Mouse (Mus musculus) testis, postnatal 10 days (tissue): ENCODE results near the gene Pigx.
"Not testable (repeated sequence)": the region's sequence is repeated elsewhere in the genome, so short reads cannot be mapped to it uniquely, and the experiment has no call there.

Source experiments
- DNase-seq: peaks from one replicate; pipeline ENCODE4 v3.0.0; 2021; ENCODE audit warnings: low spot score

The Pigx gene

DNA sequence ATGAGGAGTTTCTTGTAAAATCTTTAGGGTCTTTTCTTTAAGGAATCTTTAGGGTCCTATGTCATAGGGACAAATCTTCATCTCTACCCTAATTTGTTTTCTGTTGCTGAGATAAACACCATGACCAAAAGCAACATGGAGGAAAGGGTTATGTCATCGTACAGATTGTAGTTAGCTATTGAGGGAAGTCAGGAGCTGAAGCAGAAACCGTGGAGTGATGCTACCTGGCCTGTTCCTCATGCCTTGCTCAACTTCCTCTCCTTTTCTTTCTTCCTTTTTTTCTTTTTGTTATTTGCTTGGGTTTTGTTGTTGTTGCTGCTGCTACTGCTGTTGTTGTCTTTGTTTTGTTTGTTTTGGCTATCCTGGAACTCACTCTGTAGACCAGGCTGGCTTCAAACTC lies 9.0 kb upstream of the Pigx start:
- DNase-seq: no peak

DNA sequence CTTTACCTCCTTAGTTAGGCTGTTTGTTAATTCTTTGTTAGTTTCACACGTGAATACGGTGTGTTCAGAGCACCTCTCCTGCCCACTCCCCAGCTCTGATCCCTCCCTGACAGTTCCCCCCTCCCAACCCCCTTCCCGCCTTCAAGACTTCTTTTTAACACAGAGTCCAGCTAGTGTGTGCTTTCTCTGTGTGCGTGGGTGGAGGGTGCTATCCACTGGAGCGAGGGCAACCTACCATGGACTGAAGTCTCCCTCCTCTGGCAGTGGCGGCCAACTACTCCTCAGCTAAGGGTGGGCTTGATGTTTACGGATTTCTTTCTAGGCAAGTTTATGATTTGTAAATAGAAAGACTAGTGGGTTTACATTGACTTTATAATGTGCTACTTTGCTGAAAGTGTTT lies 8.6 kb upstream of the Pigx start:
- no peak for DNase-seq

DNA sequence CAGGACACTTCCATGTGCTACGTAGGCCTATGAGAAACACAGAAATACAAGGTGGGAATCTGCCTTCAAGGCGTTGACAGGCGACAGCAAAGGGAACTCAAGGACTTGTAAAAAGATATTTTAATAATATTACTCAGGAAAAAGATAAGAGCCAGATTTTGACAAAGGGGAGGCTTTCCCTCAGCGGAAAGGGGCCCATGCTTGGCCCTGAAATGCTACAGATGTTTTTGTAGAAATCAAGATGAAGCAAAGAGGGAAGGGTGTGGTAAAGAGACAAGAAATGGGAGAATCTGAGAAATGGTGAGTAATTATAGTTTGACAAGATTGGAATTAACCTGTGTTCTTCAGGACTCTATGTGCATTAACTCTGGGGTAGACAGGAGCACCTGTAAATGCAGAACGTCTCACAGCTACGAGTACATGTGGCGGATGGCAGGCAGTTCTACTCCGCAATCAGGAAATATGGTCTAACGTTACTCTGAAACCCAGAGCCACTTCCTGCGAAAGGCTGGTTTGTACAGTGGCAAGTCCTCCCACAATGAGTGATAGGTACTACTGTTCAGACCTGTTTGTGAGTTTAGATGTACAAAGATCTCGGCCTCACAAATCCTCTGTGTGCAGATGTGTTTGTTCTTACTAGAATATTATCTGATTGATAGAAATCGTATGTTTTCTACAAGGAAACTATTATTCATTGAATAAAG lies 8.0 kb upstream of the Pigx start:
- no peak for DNase-seq

DNA sequence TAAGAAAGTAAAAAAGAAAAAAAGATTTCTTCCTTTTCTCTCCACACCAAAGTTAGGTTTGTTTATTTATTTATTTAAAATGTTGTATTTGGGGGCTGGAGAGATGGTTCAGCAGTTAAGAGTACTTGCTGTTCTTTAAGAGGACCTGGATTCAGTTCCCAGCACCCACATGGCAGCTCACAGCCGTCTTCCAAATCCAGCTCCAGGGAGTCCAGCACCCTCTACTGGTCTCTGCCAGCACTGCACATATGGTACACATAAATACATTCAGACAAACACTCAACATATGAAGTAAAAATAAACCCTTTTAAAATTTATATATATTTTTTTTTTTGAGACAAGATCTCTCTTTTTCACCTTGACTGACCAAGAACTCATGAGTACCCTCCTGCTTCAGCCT lies 6.2 kb upstream of the Pigx start:
- no peak for DNase-seq

DNA sequence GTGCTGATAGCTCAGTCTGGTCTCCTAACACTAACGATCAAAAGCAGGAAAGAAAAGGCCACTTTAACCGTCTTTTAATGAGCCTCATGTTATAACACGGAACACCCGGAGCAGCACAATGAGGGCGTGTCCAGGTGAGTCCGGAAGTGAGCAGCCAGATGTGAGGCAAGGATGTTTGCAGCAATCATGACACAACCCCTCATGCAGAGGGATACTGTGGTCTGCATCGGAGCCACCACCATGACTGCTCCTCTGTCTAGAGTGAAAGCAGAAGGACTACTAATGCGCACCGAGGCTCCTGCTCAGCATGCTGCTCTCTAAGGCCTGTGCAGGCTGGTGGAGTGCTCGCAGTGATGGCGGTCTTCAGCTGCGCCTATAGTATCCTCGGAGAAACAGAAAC lies 2.8 kb upstream of the Pigx start:
- no peak for DNase-seq

DNA sequence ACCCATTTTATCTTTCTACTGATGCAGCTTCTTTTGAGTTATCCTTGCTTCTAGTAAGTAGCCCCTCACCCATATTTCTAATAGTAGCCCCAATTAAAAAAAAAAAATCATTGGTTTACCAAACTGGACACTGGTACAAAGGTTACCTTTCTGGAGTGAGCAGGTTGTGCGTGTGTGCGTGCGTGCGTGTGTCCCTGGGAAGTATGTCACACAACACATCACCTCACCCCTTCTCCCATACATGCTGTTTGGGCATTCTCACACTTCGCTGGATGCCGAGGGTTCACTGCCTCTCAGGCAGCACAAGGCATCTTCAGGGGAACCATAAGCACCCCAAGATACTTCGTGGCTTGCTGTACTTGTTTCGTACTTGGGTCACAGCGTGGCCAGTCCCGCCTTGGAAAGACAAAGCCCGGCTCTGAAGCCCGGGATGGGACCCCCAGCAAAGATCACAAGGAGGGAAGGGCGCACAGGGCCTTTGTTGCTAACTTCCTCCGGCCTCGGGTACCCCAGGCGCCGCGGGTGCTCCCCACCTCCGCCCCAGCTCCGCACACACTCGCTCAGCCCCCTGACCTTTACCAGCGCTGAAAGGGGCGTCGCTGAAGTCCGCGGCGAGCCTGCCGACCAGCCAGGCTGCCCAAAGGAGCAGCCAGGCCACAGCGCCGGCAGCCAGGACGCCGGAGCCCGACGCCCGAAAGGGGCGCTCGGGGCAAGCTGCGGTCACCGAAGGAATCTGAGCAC lies 473 bp downstream of the Pigx start:
- no peak for DNase-seq

DNA sequence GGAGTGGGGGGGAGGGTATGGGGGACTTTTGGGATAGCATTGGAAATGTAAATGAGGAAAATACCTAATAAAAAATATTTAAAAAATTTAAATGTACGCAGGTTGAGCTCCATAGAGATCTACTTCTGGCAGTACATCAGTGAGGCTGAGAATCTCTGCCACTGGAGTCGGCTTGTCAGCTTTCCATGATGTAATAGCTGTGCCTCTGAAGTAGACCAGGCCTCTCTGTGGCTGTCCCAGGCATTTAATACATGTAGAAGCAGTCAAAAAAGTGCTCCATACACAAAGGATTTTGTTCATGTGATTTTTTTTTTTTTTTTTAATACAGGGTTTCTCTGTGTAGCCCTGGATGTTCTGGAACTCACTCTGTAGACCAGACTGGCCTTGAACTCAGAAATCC lies 1.8 kb downstream of the Pigx start:
- not testable (repeated sequence) for DNase-seq

DNA sequence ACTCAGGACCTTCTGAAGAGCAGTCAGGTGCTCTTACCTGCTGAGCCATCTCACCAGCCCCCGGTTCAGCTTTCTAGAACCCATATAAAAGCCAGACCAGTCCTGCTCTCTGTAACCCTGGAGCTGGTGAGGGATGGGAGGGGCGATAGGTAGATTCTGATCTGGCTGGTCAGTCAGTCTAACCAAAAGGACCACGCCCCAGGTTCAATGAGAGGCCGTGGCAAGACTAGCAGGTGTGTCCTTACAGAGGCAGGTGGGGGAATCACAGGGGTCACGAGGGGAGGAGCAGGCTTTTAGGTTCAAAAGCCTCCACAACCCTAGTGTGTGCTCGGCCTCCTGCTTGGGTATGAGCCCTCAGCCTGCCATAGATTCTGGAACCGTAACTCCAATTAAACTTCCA lies 8.1 kb downstream of the Pigx start:
- no peak for DNase-seq

DNA sequence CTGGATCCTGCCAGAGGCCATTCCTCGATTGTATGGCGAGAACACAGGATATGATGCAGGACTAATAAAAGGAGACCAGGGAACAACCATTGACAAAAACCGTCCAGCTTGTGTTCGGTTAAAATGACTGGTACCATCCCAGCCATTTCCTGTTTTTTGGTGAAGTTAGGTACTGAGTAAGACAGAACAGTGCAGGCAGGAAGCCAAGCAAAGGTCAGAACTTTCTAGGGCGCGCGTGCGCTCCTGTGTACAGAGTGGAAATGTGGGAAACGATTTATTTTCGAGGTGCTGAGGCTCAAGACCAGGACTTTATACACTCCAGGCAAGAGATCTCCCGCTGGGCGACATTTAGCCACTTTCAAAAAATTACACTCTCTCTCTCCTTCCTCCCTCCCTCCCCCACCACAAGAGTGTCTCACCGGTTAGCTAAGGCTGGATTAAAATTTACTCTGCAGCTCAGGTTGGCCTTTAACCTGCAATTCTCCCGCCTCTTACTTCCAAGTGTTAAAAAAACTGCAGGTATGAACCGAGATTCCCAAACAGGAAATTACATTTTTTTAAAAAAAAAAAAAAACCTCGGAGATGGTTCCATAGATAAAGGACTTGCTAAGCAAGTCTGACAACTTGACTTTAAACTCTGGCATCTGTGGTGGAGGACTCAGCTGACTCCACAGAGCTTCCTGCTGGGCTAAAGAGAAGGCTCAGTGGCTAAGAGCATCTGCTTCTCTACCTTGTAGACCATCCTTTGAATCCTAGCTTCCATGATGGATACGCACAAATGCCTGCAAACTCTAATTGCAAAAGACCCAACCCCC lies 11.7 kb downstream of the Pigx start:
- DNase-seq: no peak

DNA sequence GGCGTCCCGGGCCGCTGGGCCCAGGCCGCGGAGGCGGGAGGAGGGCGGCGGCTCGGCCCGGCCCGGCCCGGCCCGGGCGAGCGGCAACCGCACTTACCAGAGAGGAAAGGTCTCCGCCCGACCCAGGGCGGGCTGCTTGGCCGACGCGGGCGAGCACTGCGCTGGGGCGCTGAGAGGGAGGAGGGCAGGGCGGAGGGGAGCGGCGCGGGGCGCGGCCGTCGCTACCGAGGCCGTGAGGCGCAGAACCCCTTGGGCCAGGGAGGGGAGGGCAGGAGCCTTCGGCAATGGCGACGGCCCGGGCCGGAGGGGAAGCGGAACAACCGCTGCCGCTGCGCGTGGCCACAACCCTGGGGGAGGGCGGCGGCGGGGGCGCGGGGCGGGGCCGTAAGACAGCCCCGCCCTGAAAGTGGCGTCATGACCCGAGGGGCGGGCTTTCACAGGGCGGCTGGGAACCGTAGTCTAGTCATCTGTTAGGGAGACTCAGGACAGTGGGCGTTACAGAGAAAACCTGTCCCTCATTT lies 20.5 kb downstream of the Pigx start, which contains the start of gene Pak2:
Gene Pak2, minus strand, starts transcription at position 352 of the 521 bp plus-strand sequence.
- peak; percentile 90 for DNase-seq

DNA sequence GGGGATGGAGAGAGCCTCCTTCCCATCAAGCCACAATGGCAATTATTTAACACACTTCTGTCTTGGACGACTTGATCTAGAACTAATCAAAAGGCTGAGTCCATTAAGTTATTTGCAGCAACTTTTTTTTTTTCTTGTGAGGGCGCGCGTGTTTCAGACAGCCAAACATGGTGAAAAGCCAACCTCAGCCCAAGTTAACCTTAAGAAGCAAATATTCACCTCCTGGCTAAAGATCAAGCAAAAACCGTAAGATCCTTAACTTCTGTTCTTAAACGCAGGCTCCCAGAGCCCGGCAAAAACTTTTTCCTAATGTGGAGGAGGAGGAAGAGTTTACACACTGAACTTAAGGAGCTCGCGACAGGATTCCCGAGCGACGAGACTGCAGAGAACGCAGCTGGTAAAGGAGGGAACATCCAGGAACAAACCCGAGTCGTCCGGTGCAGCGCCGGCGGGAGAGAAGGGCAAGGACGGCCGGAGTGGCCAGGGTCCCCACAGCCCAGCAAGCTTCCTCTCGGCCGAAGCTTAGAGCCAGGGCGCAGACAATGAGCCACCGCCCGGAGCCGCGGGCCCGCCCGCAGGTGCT lies 21.0 kb downstream of the Pigx start:
- peak; percentile 70 for DNase-seq

DNA sequence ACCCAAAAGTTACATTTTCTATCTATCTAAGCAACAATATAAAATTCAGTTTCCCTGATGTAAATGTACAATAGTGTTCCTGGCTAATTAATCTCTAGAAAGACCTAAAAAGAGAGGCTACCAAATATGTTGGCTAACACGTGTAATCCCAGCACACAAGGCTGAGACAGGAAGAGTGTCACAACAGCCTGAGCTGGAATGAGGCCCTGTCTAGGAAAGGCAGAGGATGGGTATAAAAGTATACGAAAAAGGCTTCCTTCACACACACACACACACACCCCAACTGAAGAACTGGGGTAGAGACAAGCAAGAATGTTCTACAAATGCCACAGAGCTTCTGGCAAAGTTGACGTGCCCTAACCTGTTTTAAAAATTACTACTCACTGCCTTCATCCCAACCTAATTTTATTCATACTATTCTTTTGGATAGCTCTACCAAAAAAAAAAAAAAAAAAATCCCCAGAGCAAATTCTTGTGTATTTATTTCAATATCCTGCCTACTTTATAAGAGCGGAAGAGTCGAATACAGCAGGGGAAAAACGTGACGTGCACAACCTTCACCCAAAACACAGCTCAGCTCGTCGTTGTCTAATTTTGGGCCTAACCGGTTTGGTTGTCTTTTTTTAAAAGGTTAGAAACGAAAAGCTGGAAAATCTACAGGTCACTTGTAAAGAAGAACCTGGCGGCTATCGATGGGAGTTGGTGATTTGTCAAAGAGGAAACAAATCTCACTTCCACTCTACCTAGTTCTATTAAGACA lies 21.7 kb downstream of the Pigx start:
- DNase-seq: no peak

DNA sequence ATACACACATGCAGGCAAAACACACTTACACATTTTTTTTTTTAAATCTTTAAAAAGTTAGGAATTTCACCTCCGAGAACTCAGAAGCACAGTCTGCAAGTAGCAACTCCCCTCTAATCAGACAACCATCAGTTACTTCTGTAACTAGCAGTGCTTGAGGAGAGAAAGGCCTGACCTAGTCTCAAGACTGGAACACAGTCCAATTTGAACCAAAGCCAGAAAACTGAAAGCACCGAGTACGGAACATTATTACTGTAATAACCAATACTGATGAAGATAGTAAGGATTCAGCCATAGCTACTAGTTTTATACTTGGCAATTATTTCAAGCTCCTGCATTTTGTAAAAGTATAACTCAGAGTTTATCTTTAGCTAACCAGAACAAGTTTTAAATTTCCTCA lies 23.1 kb downstream of the Pigx start:
- DNase-seq: no peak

DNA sequence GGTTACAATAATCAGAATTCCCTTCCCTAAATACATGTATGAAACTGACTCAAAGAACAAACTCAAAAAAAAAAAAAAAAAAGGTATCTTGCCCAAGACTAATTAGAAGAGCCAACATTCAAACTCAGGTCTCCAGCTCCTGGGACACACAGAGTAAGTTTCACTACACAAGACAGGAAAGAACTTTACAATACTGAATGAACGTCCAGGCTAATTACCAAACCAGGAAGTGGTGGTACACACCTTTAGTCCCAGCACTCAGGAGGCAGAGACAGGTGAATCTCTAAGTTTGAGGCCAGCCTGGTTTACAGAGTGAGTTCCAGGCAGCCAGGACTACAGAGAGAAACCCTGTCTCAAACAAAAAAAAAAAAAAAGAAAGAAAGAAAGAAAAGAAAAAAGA lies 23.8 kb downstream of the Pigx start:
- no peak for DNase-seq

DNA sequence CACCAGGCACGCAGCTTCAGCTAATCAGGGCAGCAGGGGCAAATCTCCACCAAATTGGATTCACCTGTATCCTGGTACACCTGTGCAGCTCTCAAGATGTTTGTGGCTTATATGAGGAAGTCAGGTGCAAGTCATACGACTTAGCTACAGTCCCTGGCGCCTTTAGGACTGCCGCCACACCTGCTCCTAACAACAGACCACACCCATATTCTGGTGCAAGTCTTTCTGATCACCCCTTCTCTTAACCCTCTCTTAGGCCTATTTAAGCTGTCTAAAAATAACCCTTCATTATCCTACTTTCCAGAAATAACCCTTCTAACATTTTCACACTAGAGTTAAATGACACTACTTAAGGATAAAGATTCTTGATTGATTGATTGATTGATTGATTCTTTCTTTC lies 29.5 kb downstream of the Pigx start:
- DNase-seq: not testable (repeated sequence)

DNA sequence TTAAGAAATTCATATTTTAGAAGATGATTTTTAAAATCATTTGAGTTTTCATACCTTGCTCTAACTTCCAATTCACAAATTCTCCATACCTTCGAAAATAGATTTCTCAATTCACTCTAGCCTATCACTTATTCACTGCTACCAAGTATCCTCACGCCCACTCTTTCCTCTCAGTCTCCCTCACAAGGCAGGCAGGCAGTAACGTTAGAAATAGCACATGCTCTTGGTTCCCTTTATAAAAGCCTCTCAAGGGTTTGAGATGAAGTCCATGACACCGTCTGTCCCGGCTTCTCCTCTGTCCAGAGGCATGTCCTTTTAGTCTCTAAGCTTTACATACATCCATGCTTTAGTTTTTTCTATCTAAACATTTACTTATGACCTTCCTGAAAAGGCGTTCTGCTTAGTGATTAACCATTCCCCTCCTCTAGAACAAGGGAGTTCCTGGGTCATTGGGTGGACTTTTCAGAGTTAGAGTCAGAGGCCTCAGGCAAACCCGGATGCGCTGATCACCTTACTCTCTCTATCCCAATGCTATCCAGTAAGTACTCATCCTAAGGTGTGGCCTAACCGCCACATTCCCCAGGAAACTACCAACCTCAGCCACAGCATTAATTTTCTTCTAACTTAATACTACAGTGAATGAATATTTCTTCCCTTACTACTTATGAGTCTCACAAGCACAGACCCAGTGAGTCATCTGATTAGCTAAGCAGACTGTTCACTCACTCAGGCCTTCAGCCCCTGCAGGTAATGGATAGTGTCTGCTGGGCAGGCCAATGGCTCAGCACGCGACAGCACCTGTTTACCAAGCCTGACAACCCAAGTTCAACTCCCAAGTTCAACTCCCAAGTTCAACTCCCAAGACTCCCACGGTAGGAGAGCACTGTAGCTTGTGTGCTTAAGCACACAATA lies 30.9 kb downstream of the Pigx start:
- no peak for DNase-seq

DNA sequence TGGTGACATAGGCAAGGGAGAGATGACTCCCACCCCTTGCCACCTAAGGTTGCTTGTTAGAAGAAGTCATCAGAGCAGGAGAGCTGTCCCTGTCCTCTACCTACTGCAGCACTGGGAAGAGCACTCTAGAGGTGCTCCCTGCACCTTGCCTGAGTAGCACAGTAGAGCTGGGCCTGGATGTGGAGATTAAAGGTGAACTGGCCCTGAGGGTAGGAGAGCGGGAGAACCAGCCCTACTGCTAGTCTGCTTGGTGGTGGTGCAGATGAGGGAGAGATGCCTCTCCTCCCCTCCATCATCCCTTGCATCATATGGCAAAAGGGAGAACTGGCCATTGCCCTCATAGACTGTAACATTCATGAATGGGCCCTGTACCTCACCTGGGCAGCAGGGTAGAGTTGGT lies 32.6 kb downstream of the Pigx start:
- DNase-seq: no peak

DNA sequence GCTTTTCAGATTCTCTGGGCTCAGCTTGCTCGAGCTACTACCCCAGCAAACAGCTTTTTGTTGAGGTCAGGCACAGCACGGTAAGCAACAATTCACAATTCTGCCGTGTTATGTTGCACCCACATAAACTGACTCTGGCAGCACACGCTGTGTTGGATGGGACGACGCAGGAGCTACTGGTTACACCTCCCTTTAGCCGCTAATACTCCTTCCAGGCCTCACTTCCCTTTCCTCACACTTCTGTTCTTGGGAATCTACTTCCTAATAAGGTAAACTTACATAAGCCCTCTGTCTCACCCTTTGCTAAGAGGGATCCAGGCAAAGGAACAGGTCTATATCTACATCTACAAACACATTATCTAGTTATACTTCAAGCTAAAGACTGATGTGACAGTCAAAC lies 35.6 kb downstream of the Pigx start:
- DNase-seq: no peak

DNA sequence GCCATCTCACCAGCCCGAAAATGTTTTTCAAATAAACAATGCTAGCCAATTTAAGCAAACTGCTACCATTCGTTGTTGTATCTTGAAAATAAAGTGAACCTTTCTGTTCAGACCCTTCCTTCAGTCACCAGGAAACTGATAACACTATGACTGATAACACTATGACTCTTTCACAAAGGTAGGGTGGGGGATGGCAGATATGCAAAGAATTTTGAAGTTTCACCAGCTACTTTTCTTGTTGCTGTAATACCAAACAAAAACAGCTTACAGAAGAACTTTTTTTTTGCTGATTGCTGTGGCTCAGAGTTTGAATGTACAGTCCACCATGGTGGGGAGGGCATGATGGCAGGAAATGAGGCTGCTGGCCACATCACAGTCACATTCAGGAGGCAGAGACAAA lies 37.3 kb downstream of the Pigx start:
- DNase-seq: no peak

DNA sequence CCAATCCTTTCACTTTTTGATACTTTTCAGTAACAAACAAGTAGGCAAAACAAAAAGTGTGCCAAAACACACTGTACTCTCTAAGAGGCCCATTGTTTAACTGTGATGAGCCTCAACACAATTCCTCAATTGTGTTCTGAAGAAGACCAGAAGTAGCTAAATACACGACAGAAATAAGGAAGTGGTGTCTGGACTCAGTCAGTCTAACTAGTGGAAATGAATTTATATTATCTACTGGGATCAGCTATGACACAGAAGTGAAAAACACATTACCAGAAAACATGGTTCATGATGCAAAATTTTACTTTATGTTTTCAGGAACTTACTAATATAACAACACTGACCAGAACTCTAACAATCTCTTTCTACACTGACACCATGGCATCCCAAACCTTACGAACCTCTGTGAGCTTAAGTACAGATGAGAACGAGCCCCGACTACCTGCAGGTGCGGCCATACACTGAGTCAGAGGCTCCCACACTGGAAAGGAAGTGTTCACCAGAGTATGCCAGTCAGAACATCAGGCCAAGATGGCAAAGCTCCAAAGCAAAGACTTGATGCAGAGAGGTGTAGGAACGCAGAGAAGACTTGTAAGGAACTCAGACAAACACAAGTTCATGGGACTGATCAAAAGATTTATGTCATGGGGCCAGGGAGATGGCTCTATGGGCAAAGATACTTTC lies 39.6 kb downstream of the Pigx start:
- DNase-seq: no peak
